Mouse (Mus musculus): ENCODE data around the gene St6galnac4. TPM values are rescaled to one million over a fixed set of nuclear protein-coding genes. Genes with fewer than 3 reads are reported as not detected.

St6galnac4 gene
- polyA plus RNA-seq, 1 experiment from 2014 or later: 25.3 TPM

GRCm38 (mm10) chr2:32570698-32571494 is 16.0 kb upstream of the St6galnac4 start, which contains the start of gene Dpm2:
Gene Dpm2 (plus strand): TSS chr2:32570858.
- DNase-seq (ENCODE audit: low spot score): peak; percentile 92

- DNase-seq (ENCODE audit: low spot score): no peak
Observed at GRCm38 (mm10) chr2:32572196-32572595, 14.7 kb upstream of the St6galnac4 start.

GRCm38 (mm10) chr2:32574497-32574896 is 12.4 kb upstream of the St6galnac4 start, which contains the start of gene Pip5kl1:
Gene Pip5kl1 (plus strand): TSS chr2:32574797.
- no peak for DNase-seq (ENCODE audit: low spot score)

GRCm38 (mm10) chr2:32574901-32575585 is 11.9 kb upstream of the St6galnac4 start:
- DNase-seq (ENCODE audit: low spot score): peak; percentile 73

- DNase-seq (ENCODE audit: low spot score): peak; percentile 76
Observed at GRCm38 (mm10) chr2:32575586-32576160, 11.2 kb upstream of the St6galnac4 start, which contains the start of gene 9430097D07Rik. Gene 9430097D07Rik (minus strand): TSS chr2:32575684.

- DNase-seq (ENCODE audit: low spot score): no peak
Observed at GRCm38 (mm10) chr2:32576532-32576931, 10.4 kb upstream of the St6galnac4 start.

- DNase-seq (ENCODE audit: low spot score): no peak
Observed at GRCm38 (mm10) chr2:32578146-32579046, 8.5 kb upstream of the St6galnac4 start.

- DNase-seq (ENCODE audit: low spot score): no peak
Observed at GRCm38 (mm10) chr2:32581450-32582095, 5.3 kb upstream of the St6galnac4 start.

GRCm38 (mm10) chr2:32582830-32583799 is 3.8 kb upstream of the St6galnac4 start:
- DNase-seq (ENCODE audit: low spot score): peak; percentile 85

- no peak for DNase-seq (ENCODE audit: low spot score)
Observed at GRCm38 (mm10) chr2:32585149-32585714, 1.7 kb upstream of the St6galnac4 start.

- peak; percentile 61 for DNase-seq (ENCODE audit: low spot score)
Observed at GRCm38 (mm10) chr2:32587731-32588321, 931 bp downstream of the St6galnac4 start.

- DNase-seq (ENCODE audit: low spot score): no peak
Observed at GRCm38 (mm10) chr2:32589213-32589795, 2.4 kb downstream of the St6galnac4 start.

GRCm38 (mm10) chr2:32590224-32590623 is 3.3 kb downstream of the St6galnac4 start:
- no peak for DNase-seq (ENCODE audit: low spot score)

- DNase-seq (ENCODE audit: low spot score): no peak
Observed at GRCm38 (mm10) chr2:32591249-32591648, 4.4 kb downstream of the St6galnac4 start.

- DNase-seq (ENCODE audit: low spot score): no peak
Observed at GRCm38 (mm10) chr2:32596725-32597124, 9.8 kb downstream of the St6galnac4 start.

- DNase-seq (ENCODE audit: low spot score): no peak
Observed at GRCm38 (mm10) chr2:32597248-32597647, 10.4 kb downstream of the St6galnac4 start.

GRCm38 (mm10) chr2:32597699-32598098 is 10.8 kb downstream of the St6galnac4 start:
- no peak for DNase-seq (ENCODE audit: low spot score)

GRCm38 (mm10) chr2:32598506-32598905 is 11.6 kb downstream of the St6galnac4 start:
- DNase-seq (ENCODE audit: low spot score): no peak
